Mouse (Mus musculus): ENCODE data around the gene Wtap.
"Not testable (repeated sequence)": the region's sequence is repeated elsewhere in the genome, so short reads cannot be mapped to it uniquely, and the experiment has no call there.

The Wtap gene

DNA sequence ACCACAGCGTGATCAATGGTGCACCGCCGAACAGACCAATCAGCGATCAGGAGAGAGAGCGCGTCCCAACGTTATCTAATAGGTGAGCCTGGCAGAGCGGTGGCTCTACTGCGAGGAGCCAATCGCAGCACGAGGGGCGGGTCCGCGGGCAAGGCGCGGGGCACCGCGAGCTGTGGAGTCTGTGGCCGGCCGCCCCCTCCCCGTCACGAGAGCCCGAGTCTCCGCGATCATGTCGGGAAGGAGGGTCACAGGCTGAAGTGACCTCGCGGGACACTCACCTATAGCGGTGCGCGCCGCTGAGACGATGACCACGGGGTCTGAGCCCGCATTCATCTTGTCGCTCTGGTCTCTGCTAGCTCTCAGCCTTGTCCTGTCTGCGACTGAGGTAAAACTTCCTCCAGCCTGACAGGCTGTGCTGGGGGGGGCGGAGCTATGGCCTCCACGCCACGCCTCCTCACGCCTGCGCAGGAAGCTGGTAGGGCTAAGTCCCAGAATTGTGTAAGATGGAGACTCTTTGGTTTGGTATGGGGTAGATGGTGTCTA, 33.6 kb downstream of the Wtap start, which contains the start of gene Acat2:
Gene Acat2, minus strand, starts transcription at position 417 of the 543 bp plus-strand sequence.
- DNase-seq, result peak; percentile 96

DNA sequence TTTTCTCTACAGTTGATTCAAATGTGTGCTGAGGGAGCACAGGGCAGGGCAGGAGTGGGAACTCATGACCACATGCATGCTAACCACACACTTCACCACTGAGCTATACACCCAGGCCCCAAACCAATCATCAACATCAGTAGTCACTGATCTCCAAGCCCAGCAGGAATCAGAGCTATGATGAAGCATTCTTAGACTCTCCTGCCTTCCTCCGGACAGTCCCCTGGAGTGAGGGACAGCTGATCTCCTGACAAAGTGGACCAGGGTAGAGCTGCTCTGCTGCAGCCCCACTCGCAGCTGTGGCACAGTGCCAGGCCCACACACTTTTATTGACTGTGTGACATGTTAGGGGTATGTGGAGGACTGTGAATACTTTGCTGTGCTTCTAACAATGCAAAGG, 34.6 kb downstream of the Wtap start:
- not testable (repeated sequence) for DNase-seq

DNA sequence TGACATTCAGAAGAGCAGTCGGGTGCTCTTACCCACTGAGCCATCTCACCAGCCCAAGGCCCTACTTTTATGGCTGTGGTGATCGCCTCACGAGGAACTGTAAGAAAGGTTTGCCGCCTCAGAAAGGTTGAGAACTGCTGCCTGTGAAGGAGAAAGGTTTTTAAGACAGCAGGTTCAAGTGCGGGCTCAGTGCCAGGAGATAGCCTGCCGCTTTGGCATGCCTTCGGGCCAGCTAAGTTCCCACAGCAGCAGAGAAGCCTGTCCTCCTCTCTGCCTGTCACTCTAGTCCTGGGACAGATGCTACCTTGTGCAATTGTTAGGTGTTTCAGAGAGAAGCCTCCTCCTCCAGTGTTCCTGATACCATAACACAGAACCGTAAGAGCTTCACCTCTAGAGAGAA, 37.3 kb downstream of the Wtap start:
- no peak for DNase-seq

DNA sequence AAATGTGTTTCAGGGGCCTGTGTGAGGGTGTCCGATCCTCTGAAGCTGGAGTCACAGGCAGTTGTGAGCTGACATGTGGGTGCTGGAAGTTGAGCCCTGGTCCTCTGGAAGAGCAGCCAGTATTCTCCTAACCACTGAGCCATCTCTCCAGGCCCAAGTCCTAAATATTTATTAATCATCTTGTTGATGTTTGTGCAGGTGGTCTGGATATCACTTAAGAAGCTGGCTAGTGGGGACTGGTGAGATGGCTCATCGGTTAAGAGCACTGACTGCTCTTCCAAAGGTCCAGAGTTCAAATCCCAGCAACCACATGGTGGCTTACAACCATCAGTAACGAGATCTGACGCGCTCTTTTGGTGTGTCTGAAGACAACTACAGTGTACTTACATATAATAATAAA, 44.3 kb downstream of the Wtap start:
- DNase-seq, result no peak

DNA sequence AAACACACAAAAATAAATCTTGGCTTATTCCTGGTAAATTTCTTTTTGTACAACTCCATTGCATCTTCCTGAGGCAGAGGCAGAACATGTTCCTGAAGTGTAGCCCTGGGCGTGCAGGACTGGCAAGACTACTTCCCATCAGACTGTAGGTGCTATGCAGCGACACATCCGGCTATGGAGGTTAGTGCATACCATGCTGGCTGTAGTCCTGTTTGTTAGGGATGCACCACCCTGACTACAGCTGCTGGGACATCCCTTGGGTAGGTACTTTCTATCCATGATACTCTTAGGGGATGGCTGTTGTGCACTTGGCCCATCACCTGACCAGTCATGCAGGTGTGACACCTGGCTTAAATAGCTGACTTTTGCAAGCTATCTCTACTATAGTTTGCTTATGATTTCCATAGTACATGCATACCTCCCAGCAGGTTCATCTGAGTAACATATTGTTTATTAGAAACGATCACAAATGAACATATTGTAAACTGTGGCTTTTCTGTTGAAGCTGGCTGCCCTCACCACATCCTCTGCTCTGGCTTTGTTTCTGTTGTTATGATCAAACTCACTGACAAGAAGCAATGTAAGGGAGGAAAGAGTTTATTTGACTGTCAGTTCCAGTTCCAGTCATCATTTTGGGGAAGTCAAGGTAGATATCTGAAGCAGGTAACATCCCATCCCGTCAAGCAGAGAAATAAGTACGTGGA, 51.4 kb downstream of the Wtap start:
- no peak for DNase-seq

DNA sequence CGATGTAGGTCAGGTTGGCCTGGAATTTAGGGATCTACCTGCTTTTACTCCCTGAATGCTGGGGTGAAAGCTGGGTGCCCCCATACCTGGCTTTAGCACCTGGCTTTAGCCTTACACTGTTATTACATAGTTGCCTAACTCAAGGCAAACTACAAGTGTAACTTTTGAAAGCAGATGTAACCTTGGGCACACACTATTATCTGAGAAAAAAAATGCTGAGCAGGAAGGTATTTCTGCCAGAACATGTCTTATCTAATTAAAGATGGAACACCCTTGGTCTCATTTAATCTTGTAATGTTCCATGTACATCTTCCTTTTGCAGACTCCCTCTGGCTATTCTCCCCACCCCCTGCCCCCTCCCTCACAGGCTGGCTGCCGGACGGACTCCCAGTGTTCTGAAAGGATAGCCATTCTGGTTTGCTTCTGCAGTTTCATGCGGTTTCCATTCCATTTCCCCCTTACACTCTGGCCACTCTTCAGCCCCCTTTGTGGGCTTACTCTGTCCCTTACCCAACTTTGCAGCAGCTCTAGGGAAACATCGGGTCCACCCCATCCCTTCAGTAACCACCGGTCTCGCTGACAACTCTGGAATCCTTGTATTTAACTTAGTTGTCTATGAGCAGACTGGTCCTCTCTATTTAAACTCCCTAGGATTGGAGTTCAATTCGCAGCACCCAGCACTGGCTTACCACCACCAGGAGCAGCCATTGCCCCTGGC, 52.3 kb downstream of the Wtap start:
- no peak for DNase-seq

DNA sequence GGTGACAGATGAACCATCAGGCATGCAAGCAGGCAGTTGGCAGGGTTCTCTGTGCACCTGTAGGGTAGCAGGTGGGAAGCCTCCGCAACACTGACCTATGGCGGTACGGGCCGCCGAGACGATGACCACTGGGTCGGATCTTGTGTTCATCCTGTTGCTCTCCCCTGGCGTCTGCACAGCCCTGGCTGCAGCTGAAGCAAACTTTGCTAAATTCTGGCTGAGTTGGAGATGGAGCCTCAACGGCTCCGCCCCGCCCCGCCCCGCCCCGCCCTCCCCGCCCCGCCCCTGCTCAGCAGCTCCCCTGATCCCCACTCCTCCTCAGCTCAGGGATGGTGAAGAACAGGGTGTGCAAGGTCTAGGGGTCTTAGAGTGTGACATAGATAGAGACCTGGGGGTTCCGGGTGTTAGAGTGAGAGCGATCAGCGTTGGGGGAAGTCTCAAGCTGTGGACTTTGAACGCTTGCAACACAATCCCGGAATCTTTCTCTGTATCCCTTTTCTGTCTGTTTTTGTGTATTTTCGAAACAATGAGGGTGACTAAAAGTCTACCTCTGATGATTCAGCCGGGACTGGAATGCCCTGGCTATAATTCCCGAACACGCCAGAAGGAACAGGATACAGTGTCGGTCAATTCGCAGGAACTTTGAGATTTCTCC, 53.7 kb downstream of the Wtap start, which contains the start of gene Acat3:
Gene Acat3, minus strand, starts transcription at position 450 of the 655 bp plus-strand sequence.
- no peak for DNase-seq

DNA sequence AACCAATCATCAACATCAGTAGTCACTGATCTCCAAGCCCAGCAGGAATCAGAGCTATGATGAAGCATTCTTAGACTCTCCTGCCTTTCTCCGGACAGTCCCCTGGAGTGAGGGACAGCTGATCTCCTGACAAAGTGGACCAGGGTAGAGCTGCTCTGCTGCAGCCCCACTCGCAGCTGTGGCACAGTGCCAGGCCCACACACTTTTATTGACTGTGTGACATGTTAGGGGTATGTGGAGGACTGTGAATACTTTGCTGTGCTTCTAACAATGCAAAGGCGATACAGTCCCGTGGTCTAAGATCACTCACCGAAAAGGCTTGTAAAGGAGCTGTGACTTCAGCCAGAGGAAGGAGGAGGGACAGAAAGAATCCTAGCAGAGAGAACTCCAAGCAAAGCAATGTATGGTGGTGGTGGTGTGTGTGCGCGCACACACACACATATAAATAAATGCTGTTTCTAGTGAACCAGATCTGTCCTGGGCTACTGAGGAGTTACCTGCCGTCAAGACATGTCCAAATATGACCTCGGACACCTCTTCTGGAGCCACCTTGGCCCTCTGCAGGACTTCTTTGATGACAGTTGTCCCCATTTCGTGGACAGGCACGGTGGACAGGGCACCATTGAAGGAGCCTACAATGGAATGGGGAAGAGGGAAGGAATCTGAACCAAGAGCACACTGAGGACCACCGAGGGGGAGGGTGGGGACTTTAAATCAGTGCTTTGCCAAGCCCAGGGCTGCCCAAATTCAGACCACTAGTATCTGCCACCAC, 54.4 kb downstream of the Wtap start:
- not testable (repeated sequence) for DNase-seq

DNA sequence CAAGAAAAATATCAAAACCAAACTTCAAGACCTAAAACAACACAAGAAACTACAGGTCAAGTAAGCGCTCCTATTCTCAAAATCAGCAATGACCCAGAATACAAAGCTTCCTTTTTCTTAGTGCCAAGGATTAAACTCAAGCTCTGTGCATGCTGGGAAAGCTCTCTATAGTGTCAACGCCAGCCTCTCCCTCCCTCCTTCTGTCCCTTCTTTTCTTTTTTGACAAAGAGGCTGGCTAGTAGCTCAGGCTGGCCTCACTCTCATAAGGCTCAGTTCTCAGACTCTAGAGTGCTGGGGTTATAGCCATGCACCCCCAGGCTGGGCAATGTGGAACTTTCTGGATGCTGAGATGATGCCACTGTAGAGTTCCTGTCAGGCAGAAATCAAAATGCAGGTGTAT, 55.9 kb downstream of the Wtap start:
- no peak for DNase-seq

DNA sequence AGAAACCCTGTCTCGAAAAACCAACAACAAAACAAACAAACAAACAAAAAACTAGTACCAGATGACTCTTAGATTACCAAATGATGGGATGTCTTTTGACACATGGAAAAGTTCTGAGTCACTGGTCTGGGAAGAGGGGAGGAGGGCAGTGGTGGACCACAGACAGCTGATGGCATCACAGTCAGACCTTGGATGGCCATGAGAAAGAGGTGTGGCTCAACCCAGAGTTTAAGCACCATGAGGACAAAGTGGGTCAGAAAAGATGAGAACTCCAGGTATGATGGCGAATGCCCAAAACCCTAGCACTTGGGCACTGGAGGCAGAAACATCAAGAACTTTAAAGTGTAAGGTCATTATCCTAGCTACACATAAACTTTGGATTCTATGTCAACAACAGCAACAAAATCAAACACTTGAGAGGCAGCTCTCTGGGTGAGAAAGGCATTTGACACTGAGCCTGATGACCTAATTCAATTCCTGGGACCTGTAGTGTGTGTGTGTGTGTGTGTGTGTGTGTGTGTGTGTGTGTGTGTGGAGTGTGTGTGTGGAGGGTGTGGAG, 56.5 kb downstream of the Wtap start:
- no peak for DNase-seq

DNA sequence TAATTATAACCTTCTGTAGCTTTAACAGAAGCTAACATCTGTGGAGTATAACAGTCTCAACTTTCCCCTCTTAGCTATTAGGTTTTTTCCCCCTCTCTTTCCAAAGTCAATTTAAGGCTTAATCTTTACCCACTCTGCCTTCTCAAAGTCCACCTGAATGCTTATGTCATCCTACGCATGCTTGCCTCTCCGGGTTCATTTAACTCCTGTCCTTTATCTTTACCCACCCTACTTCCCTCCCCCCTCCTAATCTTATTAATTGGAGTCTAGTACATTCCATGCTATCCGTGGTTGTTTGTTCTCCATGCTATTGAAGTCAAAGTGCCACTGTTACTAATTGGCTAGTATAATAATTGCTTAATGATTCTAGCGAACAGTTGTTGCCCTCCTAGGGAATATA, 58.2 kb downstream of the Wtap start:
- DNase-seq, result no peak

DNA sequence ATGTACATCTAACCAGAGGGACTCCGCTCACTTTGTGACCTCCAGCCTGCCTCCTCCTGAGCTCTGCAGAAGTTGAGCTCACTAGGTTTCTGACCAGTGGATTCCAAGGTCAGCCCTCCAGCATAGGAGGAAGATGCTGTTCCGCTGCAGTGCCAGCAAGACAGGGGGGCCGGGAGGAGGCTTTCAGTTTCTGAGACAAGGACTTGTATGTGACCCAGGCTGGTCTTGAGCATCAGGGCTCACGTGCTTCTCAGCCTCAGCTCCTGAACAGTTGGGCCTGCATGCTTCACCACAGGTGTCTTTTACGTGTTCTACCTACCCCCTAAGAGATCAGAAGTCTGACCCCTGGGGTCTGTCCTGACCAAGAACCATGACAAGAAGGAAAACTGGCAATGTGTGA, 62.4 kb downstream of the Wtap start:
- not testable (repeated sequence) for DNase-seq

DNA sequence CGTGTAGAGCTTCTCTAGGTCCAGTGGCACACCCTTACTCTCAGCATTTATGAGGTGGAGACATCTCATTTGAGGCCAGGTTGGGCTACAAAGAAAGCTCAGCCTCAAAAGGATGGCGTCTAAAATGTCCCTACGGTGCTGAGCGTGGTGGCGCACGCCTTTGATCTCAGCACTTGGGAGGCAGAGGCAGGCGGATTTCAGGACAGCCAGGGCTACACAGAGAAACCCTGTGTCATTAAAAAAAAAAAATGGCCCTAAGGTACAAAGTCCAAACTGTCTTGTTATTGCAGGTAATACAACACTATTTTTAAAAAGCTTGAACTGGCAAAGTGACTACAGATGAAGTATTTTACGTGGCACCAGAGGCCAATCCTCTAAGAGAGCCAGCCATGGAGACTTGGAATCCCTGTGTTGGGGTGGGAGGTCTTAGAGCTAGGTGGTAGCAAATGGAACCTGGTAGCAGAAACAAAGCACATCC, 68.2 kb downstream of the Wtap start:
- DNase-seq, result no peak

DNA sequence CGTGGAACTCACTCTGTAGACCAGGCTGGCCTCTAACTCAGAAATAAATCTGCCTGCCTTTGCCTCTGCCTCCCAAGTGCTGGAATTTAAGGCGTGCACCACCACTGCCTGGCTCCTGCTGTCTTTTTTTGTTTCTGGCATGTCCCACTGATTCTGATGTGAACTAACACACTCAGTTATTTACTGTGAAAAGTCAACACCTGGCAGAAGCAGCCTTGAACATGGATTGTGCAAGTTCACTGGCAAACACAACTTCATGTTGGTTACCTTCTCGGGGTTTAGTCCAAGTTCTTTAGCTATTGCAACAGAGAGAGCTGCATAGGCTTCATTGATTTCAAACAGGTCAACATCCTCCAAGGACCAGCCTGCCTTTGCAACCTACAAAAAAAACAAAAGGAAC, 69.0 kb downstream of the Wtap start:
- DNase-seq, result no peak

DNA sequence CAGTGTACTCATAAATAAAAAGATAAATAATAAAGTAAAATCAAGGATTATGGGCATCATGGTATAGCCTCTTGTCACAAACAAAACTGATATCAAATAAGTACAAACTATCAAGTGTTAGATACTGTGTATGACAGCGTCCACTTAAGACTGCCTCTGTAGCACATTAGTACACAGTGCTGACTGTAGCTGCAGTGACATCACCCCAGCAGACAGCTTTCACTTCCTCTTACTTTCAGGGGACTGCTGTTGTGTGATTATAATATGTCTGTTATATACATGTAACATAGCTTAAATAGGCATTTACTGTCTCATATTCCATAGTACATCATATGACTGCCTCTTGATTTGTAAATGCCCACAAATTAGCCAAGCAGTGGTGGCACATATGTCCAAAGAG, 72.9 kb downstream of the Wtap start:
- DNase-seq, result no peak

Measured in right cerebral cortex, postnatal 25 days (tissue).